Mouse (Mus musculus): Measurements from ENCODE around the gene Gm5799. TPM values are rescaled to one million over a fixed set of nuclear protein-coding genes. Genes with fewer than 3 reads are reported as not detected.
"Not testable (repeated sequence)": the region's sequence is repeated elsewhere in the genome, so short reads cannot be mapped to it uniquely, and the experiment has no call there.

The Gm5799 gene
- not detected for total RNA-seq (2021)
- polyA plus RNA-seq (2012; rRNA removed) = not detected in 2 replicates
- long read RNA-seq = 0 reads

DNA sequence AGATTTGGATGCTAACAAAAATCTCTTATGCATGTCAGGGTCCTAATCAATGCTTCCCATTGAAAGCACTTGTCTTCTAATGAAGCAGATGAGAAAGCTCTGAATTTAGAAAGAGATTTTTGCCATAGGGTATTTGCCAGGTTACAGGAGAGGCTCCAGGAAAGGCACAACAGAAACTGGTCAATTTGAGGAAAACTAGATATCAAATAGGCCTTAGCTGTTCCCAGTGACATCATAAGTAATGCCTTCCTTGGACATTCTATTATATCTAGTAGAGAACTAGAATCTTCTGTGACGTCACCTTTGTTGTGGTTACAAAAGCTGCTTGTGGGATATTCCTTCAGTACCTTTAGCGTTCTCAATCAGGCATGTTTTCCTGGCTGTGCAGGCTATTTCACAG is at the start of gene Gm5799:
TSS of gene Gm5799 (plus strand) at position 301 of the 400 bp plus-strand sequence.
- H3K79me2 ChIP-seq (replicated peaks; ENCODE audit: control insufficient read depth, insufficient read depth, low read length); H3K4me1 ChIP-seq (ENCODE audit: control insufficient read depth, insufficient read depth, low read length); DNase-seq; H3K4me3 ChIP-seq; intact Hi-C loops (cut with DNase I); H3K9ac ChIP-seq (ENCODE audit: low read depth, low read length); H3K27me3 ChIP-seq (ENCODE audit: control insufficient read depth, insufficient read depth, low read length); H3K36me3 ChIP-seq (ENCODE audit: control insufficient read depth, insufficient read depth, low read length); H3K27ac ChIP-seq: not testable (repeated sequence)
- 53% methylated on average over 2 of the region's 2 CpGs for WGBS

DNA sequence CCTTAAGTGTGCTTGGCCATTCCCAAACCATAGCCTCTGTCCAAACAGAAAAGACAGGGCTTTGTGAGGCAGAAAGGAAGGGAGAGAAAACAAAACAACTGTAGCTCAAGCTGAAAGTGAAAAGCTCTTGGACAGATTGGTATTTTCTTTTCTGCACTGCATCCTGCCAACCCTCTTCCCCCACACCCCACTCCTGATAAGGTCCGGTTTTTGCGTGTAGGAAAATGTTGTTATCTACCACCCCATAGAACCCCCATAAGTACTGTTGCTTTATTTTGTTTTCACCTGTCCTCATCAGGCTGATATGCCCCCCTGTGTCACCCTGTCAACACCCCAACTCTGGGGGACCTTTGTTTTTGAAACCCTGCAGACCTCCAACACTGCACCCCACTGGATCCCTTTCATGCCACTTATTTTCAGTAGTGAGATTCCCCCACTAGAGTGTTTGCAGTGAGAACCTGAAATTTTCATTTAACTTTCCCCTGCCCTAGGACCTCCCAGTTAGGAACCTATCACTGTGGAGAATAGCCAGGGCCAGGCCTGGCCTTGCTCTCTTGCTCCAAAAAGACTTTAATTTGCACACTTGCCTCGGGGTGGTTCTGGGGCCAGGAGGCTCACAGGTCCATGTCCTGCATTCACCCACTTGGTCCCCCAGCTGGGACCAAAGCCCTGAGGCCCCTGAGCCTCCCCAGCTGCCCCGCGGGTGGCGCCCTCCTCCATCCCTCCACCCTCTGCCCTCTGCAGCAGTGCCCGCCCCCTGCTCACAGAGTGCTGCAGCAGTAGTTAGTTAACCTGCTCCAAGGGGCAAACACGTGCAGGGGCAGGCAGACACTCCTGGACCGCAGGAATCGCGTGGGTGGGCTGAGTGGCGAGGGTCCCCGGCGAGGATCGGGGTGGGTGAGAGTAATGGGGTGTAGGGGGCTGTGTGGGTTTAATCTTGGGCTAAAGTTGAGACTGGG is 12.0 kb upstream of the Gm5799 start:
- H3K36me3 ChIP-seq (ENCODE audit: control insufficient read depth, insufficient read depth, low read length); H3K9ac ChIP-seq (ENCODE audit: low read depth, low read length); H3K27ac ChIP-seq; H3K4me3 ChIP-seq; H3K79me2 ChIP-seq (replicated peaks; ENCODE audit: control insufficient read depth, insufficient read depth, low read length); DNase-seq; H3K4me1 ChIP-seq (ENCODE audit: control insufficient read depth, insufficient read depth, low read length); H3K27me3 ChIP-seq (ENCODE audit: control insufficient read depth, insufficient read depth, low read length); intact Hi-C loops (cut with DNase I): not testable (repeated sequence)
- WGBS = 34% methylated on average over 14 of the region's 15 CpGs

DNA sequence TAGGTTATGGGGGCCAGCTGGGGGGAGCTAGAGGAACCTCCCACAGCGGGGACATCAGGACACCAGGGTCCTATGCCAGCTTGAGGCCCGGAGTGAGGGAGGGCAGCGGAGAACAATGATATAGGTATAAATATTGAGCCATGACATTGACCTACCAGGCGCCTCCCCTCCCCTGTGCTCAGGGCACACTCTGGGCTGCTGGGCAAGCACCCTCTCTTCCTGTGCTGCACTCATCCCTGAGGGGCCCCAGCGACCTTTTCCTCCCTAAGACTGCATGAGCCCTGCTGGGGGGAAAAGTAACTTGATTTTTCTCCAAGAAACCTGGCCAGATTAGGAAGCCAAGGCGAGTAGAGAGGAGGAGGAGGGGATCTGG is 11.4 kb upstream of the Gm5799 start:
- H3K9ac ChIP-seq (ENCODE audit: low read depth, low read length); H3K27ac ChIP-seq; H3K4me3 ChIP-seq; intact Hi-C loops (cut with DNase I); H3K4me1 ChIP-seq (ENCODE audit: control insufficient read depth, insufficient read depth, low read length); H3K79me2 ChIP-seq (replicated peaks; ENCODE audit: control insufficient read depth, insufficient read depth, low read length); DNase-seq; H3K27me3 ChIP-seq (ENCODE audit: control insufficient read depth, insufficient read depth, low read length); H3K36me3 ChIP-seq (ENCODE audit: control insufficient read depth, insufficient read depth, low read length): not testable (repeated sequence)
- no CpG with 5 or more reads among the region's 6 CpGs for WGBS

DNA sequence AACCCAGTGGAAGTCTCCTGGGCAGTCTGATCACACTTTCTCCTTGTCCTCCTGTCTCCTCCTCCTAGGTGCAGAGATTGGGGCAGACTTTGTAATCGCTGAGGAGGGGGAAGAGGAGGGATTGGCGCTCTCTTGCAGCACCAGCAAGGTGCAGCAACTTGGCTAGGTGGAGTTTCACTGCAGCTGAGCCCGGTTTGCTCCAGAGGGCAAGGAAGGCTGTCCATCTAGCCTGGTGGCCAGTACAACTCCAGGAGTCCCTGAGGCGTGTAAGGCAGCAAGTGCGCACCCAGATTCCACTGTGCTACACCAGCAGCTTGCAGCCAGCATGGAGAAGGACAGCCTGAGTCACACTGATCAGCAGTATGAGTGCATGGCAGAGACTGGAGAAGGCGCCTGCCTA is 11.0 kb upstream of the Gm5799 start:
- intact Hi-C loops (cut with DNase I); H3K4me1 ChIP-seq (ENCODE audit: control insufficient read depth, insufficient read depth, low read length); H3K79me2 ChIP-seq (replicated peaks; ENCODE audit: control insufficient read depth, insufficient read depth, low read length); H3K27me3 ChIP-seq (ENCODE audit: control insufficient read depth, insufficient read depth, low read length); H3K9ac ChIP-seq (ENCODE audit: low read depth, low read length); H3K4me3 ChIP-seq; H3K36me3 ChIP-seq (ENCODE audit: control insufficient read depth, insufficient read depth, low read length); H3K27ac ChIP-seq: not testable (repeated sequence)
- peak; percentile 19 to 38 for DNase-seq
- WGBS = 53% methylated on average over 5 of the region's 6 CpGs

DNA sequence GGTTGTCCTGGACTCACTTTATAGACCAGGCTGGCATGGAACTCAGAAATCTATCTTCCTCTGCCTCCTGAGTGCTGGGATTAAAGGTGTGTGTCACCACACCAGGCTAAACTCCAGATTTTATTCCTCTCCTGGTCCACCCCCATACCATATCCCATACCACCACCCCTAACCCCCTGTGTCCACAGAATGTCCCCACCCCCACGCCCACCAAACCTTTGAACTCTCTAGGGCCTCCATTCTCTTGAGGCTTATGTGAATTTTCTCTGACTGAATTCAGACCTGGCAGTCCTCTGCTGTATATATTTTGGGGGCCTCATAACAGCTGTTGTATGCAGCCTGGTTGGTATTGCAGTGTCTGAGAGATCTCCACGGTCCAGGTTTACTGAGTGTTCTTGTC is 5.2 kb upstream of the Gm5799 start:
- H3K4me3 ChIP-seq; H3K27me3 ChIP-seq (ENCODE audit: control insufficient read depth, insufficient read depth, low read length); H3K36me3 ChIP-seq (ENCODE audit: control insufficient read depth, insufficient read depth, low read length); DNase-seq; intact Hi-C loops (cut with DNase I); H3K4me1 ChIP-seq (ENCODE audit: control insufficient read depth, insufficient read depth, low read length); H3K9ac ChIP-seq (ENCODE audit: low read depth, low read length); H3K27ac ChIP-seq; H3K79me2 ChIP-seq (replicated peaks; ENCODE audit: control insufficient read depth, insufficient read depth, low read length): not testable (repeated sequence)
- 56% methylated on average over 2 of the region's 2 CpGs for WGBS

DNA sequence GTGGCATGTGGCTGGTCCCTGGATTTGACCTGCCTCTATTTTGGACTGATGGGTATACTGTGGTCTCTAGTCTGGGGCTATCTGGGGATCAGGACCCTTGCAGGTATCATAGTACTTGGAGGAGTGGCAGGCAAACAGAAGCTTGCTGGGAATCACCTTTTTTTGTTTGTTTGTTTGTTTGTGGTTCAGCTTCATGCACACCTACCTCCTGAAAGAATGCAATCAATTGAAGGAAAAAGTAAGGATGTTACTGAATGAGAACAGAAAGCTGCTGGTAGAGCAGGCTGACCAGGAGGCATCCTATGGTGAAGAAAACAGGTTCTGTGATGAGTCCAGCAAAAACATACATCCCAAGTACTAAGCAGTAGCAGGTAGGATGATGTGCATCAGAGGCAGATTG is 2.9 kb downstream of the Gm5799 start:
- H3K27ac ChIP-seq; intact Hi-C loops (cut with DNase I); DNase-seq; H3K36me3 ChIP-seq (ENCODE audit: control insufficient read depth, insufficient read depth, low read length); H3K27me3 ChIP-seq (ENCODE audit: control insufficient read depth, insufficient read depth, low read length); H3K4me3 ChIP-seq; H3K79me2 ChIP-seq (replicated peaks; ENCODE audit: control insufficient read depth, insufficient read depth, low read length); H3K9ac ChIP-seq (ENCODE audit: low read depth, low read length); H3K4me1 ChIP-seq (ENCODE audit: control insufficient read depth, insufficient read depth, low read length): not testable (repeated sequence)

DNA sequence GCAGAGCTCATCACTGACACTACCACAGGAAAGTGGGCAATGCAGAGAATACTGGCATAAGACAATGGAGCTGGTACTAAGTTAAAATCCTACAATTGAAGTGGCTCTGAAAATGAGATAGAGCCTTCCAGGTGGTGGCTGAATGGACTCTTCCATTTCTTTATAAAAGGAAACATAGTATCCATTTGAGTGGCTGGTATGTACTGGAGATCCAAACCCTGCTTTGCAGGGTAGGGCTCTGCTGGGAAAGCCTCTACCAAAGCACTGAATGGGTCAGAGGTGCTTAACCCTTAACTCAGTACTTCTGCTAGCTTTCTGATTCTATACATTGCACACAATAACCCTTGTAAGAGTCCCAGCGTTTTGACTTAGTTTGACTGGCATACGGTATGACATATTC is 8.9 kb downstream of the Gm5799 start:
- intact Hi-C loops (cut with DNase I) = not testable (repeated sequence)
- 62% methylated on average over 2 of the region's 2 CpGs for WGBS

DNA sequence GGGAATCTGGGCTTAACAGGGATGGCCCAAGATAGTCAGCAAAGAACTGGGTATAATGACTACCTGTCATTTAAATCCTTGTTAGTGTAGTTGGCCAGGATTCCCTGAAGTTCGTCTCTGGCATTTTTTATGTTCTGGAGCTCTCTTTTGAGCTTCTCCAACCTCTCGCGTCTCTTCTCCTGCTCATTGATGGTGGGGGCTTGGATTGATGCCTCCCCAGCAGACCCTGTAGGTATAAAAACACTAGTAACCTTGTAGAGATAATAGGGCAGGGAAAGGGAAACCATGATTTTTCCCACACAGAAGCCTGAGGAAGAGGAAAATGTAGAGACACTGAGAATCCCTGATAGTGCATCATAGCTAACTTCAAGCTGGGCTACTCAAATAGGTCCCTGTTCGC is 34.6 kb downstream of the Gm5799 start:
- H3K9ac ChIP-seq (ENCODE audit: low read depth, low read length); H3K27me3 ChIP-seq (ENCODE audit: control insufficient read depth, insufficient read depth, low read length); H3K79me2 ChIP-seq (replicated peaks; ENCODE audit: control insufficient read depth, insufficient read depth, low read length); H3K4me3 ChIP-seq; H3K27ac ChIP-seq; intact Hi-C loops (cut with DNase I); DNase-seq; H3K36me3 ChIP-seq (ENCODE audit: control insufficient read depth, insufficient read depth, low read length); H3K4me1 ChIP-seq (ENCODE audit: control insufficient read depth, insufficient read depth, low read length): not testable (repeated sequence)
- WGBS = 64% methylated on average over 4 of the region's 4 CpGs

More for the DNA sequence above, 8.9 kb downstream of the Gm5799 start:
- not testable (repeated sequence) for H3K4me3 ChIP-seq; H3K27me3 ChIP-seq (ENCODE audit: control insufficient read depth, insufficient read depth, low read length); H3K79me2 ChIP-seq (replicated peaks; ENCODE audit: control insufficient read depth, insufficient read depth, low read length); H3K27ac ChIP-seq; H3K36me3 ChIP-seq (ENCODE audit: control insufficient read depth, insufficient read depth, low read length); H3K4me1 ChIP-seq (ENCODE audit: control insufficient read depth, insufficient read depth, low read length); H3K9ac ChIP-seq (ENCODE audit: low read depth, low read length)
- peak in 1 of 2 experiments; percentile 19 for DNase-seq

DNA sequence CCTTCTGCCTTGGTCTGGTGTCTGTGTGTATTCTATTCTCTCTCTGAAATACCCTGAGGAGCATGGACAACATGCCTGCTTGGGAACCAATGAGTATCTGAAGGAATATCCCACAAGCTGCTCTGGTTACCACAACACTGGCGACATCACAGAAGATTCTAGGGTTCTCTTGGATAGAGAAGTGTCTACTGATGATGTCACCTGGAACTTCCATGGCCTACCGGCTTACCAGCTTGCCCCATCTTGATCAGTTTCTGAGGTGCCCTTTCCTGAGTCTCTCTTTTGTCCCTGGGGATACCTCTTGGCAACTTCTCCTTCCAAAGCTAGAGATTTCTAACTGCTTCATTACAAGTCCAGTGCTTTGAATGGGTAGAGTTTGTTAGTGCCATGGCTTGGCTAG is 35.7 kb downstream of the Gm5799 start, which contains the start of gene Gm17654:
TSS of gene Gm17654 (minus strand) at position 101 of the 400 bp plus-strand sequence.
- H3K36me3 ChIP-seq (ENCODE audit: control insufficient read depth, insufficient read depth, low read length); H3K27ac ChIP-seq; H3K9ac ChIP-seq (ENCODE audit: low read depth, low read length); H3K4me1 ChIP-seq (ENCODE audit: control insufficient read depth, insufficient read depth, low read length); intact Hi-C loops (cut with DNase I); H3K79me2 ChIP-seq (replicated peaks; ENCODE audit: control insufficient read depth, insufficient read depth, low read length); H3K27me3 ChIP-seq (ENCODE audit: control insufficient read depth, insufficient read depth, low read length); DNase-seq; H3K4me3 ChIP-seq: not testable (repeated sequence)
- WGBS = 38% methylated on average over 1 of the region's 2 CpGs

All from heart, adult 2 months (tissue).